Mouse (Mus musculus) cerebellum, adult 9-10 months (tissue): ENCODE data around the gene Thbs1.
"Not testable (repeated sequence)": the region's sequence is repeated elsewhere in the genome, so short reads cannot be mapped to it uniquely, and the experiment has no call there.

Source experiments
- DNase-seq: peaks from one replicate; pipeline ENCODE4 v3.0.0; 2022

The Thbs1 gene

GRCm38 (mm10) chr2:118115647-118116046, 4.0 kb downstream of the Thbs1 start:
- DNase-seq: no peak

DNA sequence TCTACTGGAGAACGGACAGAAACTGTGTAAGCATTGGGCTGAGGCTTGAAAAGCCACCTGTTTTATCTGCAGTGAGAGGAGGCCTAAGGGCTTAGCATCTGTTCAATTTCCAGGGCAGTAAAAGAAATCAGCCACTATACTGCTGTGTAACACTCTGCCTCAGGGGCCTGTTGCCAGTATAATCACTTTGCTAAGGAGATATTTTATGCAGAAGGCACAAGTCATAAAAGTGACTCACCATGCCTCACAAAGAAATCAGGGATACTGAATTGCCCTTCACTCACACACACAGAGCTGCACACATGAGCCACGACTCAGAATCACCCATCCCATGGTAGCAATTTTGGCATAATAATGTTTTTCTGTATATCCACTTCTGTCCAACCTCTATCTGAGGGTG, 4.5 kb downstream of the Thbs1 start:
- no peak for DNase-seq

GRCm38 (mm10) chr2:118116754-118117290, 5.1 kb downstream of the Thbs1 start:
- no peak for DNase-seq

GRCm38 (mm10) chr2:118117401-118117800, 5.7 kb downstream of the Thbs1 start:
- DNase-seq: no peak

DNA sequence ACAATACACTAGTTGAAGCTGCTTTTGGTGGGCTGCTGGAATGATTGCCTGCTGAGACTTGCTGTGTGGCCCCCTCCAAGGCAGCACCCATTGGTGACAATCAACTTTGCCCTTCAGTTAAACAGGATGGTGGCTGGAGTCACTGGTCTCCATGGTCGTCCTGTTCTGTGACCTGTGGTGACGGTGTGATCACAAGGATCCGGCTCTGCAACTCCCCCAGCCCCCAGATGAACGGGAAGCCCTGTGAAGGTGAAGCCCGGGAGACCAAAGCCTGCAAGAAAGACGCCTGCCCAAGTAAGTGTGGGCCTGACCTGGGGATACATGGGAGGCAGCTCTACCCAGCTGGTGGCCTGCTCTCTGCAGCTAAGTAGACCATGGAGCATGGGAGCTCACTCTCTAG, 6.4 kb downstream of the Thbs1 start:
- DNase-seq: no peak

DNA sequence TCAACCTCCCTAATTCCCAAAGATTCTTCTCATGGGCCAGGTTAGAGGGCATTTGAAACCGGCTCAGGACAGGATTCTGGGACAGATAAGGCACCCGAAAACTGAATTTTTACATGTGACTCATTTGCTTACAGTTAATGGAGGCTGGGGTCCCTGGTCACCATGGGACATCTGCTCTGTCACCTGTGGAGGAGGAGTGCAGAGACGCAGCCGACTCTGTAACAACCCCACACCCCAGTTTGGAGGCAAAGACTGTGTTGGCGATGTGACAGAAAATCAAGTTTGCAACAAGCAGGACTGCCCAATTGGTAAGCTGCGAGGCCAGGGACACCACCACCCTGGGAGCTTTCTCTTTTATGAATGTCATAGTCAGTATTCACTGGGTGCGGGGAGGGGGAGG, 6.8 kb downstream of the Thbs1 start:
- no peak for DNase-seq

DNA sequence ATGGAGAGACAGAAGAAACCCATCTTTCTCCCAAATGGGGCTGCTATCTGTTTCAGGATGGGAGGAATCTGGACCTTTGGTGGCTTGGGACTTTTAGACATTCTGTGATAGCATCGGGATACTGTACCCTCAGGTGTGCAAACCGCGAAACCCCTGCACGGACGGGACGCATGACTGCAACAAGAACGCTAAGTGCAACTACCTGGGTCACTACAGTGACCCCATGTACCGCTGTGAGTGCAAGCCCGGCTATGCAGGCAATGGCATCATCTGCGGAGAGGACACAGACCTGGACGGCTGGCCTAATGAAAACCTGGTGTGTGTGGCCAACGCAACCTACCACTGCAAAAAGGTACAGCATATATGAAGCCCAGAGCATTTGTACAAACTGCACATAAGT, 8.0 kb downstream of the Thbs1 start:
- no peak for DNase-seq

DNA sequence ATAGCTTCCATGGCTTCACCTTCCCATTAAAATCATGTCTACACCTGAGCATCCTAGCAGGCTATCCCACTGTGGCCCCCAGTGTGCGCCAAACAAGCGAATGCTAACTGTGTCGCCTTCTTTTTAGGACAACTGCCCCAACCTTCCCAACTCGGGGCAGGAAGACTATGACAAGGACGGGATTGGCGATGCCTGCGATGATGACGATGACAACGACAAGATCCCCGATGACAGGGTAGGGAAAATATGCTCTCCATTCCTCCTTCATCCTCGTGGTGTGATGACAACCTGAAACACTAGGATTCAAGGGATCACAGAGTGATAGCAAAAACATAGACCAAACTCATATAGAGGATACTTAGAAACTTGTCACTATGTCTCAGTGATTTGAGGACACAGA, 8.4 kb downstream of the Thbs1 start:
- DNase-seq: no peak

DNA sequence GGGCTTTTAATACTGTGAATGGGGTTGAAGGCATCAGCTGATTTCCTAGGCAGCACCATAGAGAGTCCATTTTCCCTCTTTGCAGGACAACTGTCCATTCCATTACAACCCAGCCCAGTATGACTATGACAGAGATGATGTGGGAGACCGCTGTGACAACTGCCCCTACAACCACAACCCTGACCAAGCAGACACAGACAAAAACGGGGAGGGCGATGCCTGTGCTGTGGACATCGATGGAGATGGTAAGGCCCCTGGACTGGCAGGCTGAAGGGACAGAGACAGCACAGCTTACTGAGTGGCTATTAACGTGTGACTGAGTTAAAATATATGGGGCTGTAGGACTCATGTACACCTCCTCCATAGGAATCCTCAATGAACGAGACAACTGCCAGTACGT, 9.1 kb downstream of the Thbs1 start:
- no peak for DNase-seq

DNA sequence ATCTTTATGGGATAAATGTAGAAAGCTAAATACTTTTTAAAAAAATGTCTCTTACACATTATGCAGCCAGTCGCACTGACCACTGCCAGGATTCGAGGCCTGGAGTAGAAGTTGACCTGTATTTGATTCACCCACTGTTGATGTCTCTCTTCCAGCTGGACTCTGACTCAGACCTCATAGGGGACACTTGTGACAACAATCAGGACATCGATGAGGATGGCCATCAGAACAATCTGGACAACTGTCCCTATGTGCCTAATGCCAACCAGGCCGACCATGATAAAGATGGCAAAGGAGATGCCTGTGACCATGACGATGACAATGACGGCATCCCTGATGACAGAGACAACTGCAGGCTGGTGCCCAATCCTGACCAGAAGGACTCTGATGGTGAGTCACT, 10.6 kb downstream of the Thbs1 start:
- DNase-seq: no peak

DNA sequence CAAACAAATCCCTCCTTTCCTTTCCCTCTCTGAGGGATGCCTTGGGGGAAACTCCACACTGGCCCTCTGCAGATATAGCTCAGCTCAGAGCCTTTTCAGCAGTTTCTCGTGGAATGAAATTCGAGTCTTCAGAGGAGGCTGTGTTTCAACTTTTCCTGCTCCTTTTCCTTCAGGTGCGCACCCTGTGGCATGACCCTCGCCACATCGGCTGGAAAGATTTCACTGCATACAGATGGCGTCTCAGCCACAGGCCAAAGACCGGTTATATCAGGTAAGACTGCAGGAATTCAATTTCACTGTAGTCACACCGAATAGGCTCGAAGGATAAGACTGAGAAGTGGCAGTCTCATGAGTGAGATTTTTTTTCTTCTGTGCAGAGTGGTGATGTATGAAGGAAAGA, 12.1 kb downstream of the Thbs1 start:
- DNase-seq: no peak

GRCm38 (mm10) chr2:118124437-118124836, 12.8 kb downstream of the Thbs1 start:
- DNase-seq: no peak

DNA sequence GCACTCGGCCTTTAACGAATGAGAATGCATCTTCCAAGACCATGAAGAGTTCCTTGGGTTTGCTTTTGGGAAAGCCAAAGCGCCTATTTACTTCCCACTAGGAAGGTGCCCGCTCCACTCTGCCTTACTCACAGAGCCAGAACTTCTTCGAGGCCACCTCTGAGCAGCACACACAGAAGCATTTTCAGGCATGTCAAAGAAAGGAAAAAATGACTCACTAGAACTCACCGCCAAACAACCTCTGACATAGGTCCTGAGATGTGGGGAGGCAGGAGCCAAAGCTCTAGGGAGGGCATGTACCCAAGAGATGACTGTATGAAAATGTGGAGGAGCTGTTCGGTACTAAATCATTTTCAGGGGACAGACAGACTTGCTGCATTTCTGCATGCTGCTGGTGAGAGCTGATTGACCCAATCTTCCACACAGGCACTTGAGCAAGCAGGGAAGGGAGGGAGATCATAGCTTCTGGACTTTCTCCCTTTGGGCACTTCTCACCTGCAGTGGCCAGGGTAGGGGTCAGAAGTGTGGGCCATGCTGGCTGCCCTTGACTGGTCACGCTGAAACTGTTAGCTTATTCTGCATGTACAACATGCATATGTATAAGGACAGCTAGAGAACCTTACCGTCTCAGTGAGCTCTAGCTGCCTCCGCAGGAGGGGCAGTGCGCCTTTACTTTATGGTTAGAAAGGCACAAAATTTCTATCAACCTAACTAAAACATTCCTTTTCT, 13.7 kb downstream of the Thbs1 start:
- DNase-seq: no peak

DNA sequence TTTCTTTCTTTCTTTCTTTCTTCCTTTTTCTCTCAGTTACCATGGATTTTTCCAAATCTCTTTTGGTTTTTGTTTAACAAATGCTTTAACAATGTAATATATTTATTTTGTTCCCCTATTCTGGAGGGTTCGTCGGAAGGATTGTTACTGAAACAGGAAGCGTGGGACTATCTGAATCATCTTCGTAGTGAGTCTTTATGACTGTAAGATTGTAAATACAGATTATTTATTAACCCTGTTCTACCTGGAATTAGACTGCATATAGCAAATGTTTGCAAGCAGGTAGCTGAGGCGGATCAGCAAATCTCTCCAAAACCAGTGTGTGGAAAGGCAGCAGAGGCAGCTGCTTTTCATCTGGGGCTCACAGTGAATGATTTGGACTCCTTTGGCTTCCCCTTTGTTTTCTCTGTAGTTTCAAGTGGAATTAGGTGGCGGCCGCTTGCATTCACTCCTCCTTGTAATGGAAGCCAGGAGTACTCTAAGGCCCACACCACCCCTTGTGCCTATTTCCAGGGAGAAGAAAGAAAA, 14.3 kb downstream of the Thbs1 start:
- no peak for DNase-seq

- no peak for DNase-seq
These were observed 16.0 kb downstream of the Thbs1 start for GRCm38 (mm10) chr2:118127516-118128288.

GRCm38 (mm10) chr2:118128313-118128712, 16.6 kb downstream of the Thbs1 start:
- no peak for DNase-seq

- no peak for DNase-seq
These were observed 25.4 kb downstream of the Thbs1 start for GRCm38 (mm10) chr2:118137071-118137470.

GRCm38 (mm10) chr2:118137776-118138175, 26.1 kb downstream of the Thbs1 start:
- no peak for DNase-seq

- no peak for DNase-seq
These were observed 27.6 kb downstream of the Thbs1 start for GRCm38 (mm10) chr2:118139261-118139660.

DNA sequence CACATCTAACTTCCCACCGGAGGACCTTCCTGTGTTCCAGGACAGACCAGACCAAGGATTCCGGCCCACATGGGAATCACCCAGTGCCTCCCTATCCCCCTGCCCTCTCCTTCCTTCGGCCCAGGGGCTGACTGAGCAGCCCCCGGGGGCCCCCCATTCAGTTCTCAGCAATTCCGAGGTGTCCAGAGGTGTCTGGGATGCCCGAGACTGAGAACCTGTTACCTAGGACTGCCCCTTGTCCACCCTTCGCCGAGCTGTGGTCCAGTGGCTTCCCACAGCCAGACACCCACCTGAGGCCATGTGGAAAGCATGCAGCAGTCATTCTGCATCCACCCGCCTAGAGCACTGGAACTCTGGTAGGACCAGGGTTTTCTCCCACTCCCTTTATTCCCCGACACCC, 30.0 kb downstream of the Thbs1 start:
- no peak for DNase-seq

GRCm38 (mm10) chr2:118147749-118148148, 36.1 kb downstream of the Thbs1 start:
- not testable (repeated sequence) for DNase-seq

- DNase-seq: no peak
These were observed 36.9 kb downstream of the Thbs1 start for GRCm38 (mm10) chr2:118148321-118149142.
